Mouse (Mus musculus) forebrain, embryonic 16.5 days (tissue): ENCODE measurements around the gene Gpr108. TPM values are rescaled to one million over a fixed set of nuclear protein-coding genes. Genes with fewer than 3 reads are reported as not detected.

Source experiments
- ATAC-seq: fragments of 200-750 bp; cut with Nextera tagmentation; 2 replicates; pipeline ENCODE4 v1.8.0; 2017; ENCODE audit warnings: mild to moderate bottlenecking, moderate library complexity
- H3K27ac ChIP-seq: fragments of 300-500 bp; sonication (generic); 2 replicates; pipeline ENCODE4 v1.5.1; 2014; ENCODE audit warnings: low read length, control low read depth
- H3K27me3 ChIP-seq: fragments of 300-500 bp; sonication (generic); replicated peaks from 2 replicates; pipeline ENCODE4 v1.6.1; 2014; ENCODE audit warnings: low read length; ENCODE audit not compliant: control insufficient read depth, insufficient read depth
- H3K36me3 ChIP-seq: fragments of 300-500 bp; sonication (generic); 2 replicates; pipeline ENCODE4 v1.6.1; 2014; ENCODE audit not compliant: control insufficient read depth, insufficient read depth
- H3K4me1 ChIP-seq: fragments of 300-500 bp; sonication (generic); replicated peaks from 2 replicates; pipeline ENCODE4 v1.6.1; 2014; ENCODE audit warnings: low read length; ENCODE audit not compliant: control insufficient read depth, insufficient read depth
- H3K4me2 ChIP-seq: fragments of 300-500 bp; sonication (generic); 2 replicates; pipeline ENCODE4 v1.6.1; 2014; ENCODE audit warnings: mild to moderate bottlenecking, low read length, control low read depth
- H3K4me3 ChIP-seq: fragments of 300-500 bp; sonication (generic); replicated peaks from 2 replicates; pipeline ENCODE4 v1.5.1; 2014; ENCODE audit warnings: mild to moderate bottlenecking, low read length, control low read depth
- H3K9ac ChIP-seq: fragments of 300-500 bp; sonication (generic); replicated peaks from 2 replicates; pipeline ENCODE4 v1.6.1; 2014; ENCODE audit warnings: low read depth, low read length, control low read depth
- H3K9me3 ChIP-seq: fragments of 300-500 bp; sonication (generic); 2 replicates; pipeline ENCODE4 v1.6.1; 2016; ENCODE audit warnings: low read length; ENCODE audit not compliant: control insufficient read depth
- WGBS: fragments of 180-500 bp; shearing (Covaris S2); extraction: QIAGEN DNeasy Blood & Tissue Kit; methylation state at CpG from one replicate; pipeline ENCODE4 v1.1.7; 2014; 5-methylcytosine and 5-hydroxymethylcytosine counted together
- polyA plus RNA-seq: library from polyadenylated mRNA; unstranded; fragments of >200 nt; fragmentation: Nextera tagmentation; extraction: Ambion mirVana; gene quantifications from 2 replicates; pipeline ENCODE4 v1.2.1, GENCODE M21; 2015

Gene Gpr108
- polyA plus RNA-seq, 1 experiment from 2014 or later, result 18.2 TPM

- Histone ChIP-seq H3K36me3 (0 out of 2 replicates have a peak, but pooled peaks cover 2% of the 10 kb centered on the region), H3K27ac (no peak overlapping the region), H3K4me3 (peak overlapping the region; percentile 60), H3K27me3 (no peaks in the 10 kb centered on the region), H3K4me1 (peaks cover 27% of the 10 kb centered on the region), H3K9me3 (no peaks in the 10 kb centered on the region), H3K4me2 (peak overlapping the region; percentile 86), H3K9ac (peak overlapping the region; percentile 51)
- no peak for ATAC-seq
- 3% methylated on average over 33 of the region's 33 CpGs for WGBS
Measured at GRCm38 (mm10) chr17:57250461-57251160, 2.4 kb upstream of the Gpr108 start.

GRCm38 (mm10) chr17:57249186-57250181 is 1.2 kb upstream of the Gpr108 start, which contains the start of gene Trip10:
Trip10 (plus strand) TSS chr17:57249455.
- Histone ChIP-seq H3K27ac (peak within 1 kb of the TSS; percentile 72), H3K27me3 (no peaks in the 10 kb centered on the region), H3K9me3 (no peaks in the 10 kb centered on the region), H3K9ac (peak within 1 kb of the TSS; percentile 51), H3K36me3 (no peaks in the 10 kb centered on the region), H3K4me1 (peaks cover 27% of the 10 kb centered on the region), H3K4me3 (peak within 1 kb of the TSS; percentile 60), H3K4me2 (peak within 1 kb of the TSS; percentile 86)
- under 1% methylated on average over 49 of the region's 52 CpGs for WGBS
- no peak for ATAC-seq

- H3K36me3 ChIP-seq, result 0 out of 2 replicates have a peak, but pooled peaks cover 3% of the 10 kb centered on the region
- peaks cover 27% of the 10 kb centered on the region for H3K4me1 ChIP-seq
- no peaks in the 10 kb centered on the region for H3K9me3 ChIP-seq
- H3K4me2 ChIP-seq, result peak overlapping the region; percentile 86
- H3K27me3 ChIP-seq, result no peaks in the 10 kb centered on the region
- H3K27ac ChIP-seq, result peak overlapping the region; percentile 72
- H3K9ac ChIP-seq, result peak overlapping the region; percentile 51
- 4% methylated on average over 13 of the region's 13 CpGs for WGBS
- no peak for ATAC-seq
- H3K4me3 ChIP-seq, result peak overlapping the region; percentile 60
Measured at GRCm38 (mm10) chr17:57248771-57249170, 525 bp upstream of the Gpr108 start.

- WGBS, result under 1% methylated on average over 46 of the region's 46 CpGs
- peak overlapping the region; percentile 88 for H3K9ac ChIP-seq
- peak overlapping the region; percentile 98 for H3K27ac ChIP-seq
Measured at GRCm38 (mm10) chr17:57247393-57248200, 649 bp downstream of the Gpr108 start.

GRCm38 (mm10) chr17:57246663-57247392 is 1.4 kb downstream of the Gpr108 start:
- peak overlapping the region; percentile 70 for H3K4me3 ChIP-seq
- H3K4me2 ChIP-seq, result peak overlapping the region; percentile 78
- peaks cover 27% of the 10 kb centered on the region for H3K4me1 ChIP-seq
- 3% methylated on average over 18 of the region's 18 CpGs for WGBS
- H3K27me3 ChIP-seq, result no peaks in the 10 kb centered on the region
- no peaks in the 10 kb centered on the region for H3K9me3 ChIP-seq
- ATAC-seq, result peak; percentile 0; the same call in 1 of the 2 replicates
- H3K27ac ChIP-seq, result peak overlapping the region; percentile 98
- 0 out of 2 replicates have a peak, but pooled peaks cover 5% of the 10 kb centered on the region for H3K36me3 ChIP-seq
- H3K9ac ChIP-seq, result peak overlapping the region; percentile 88

More at GRCm38 (mm10) chr17:57247393-57248200, 649 bp downstream of the Gpr108 start:
- no peaks in the 10 kb centered on the region for H3K27me3 ChIP-seq
- H3K4me2 ChIP-seq, result peak overlapping the region; percentile 86
- 0 out of 2 replicates have a peak, but pooled peaks cover 5% of the 10 kb centered on the region for H3K36me3 ChIP-seq
- H3K9me3 ChIP-seq, result no peaks in the 10 kb centered on the region
- peaks cover 27% of the 10 kb centered on the region for H3K4me1 ChIP-seq
- H3K4me3 ChIP-seq, result peak overlapping the region; percentile 70
- ATAC-seq, result peak; percentile 94

GRCm38 (mm10) chr17:57245311-57245929 is 2.8 kb downstream of the Gpr108 start:
- peaks cover 24% of the 10 kb centered on the region for H3K4me1 ChIP-seq
- 92% methylated on average over 10 of the region's 10 CpGs for WGBS

GRCm38 (mm10) chr17:57243650-57244370 is 4.4 kb downstream of the Gpr108 start:
- no peak overlapping the region for H3K27ac ChIP-seq
- peaks cover 13% of the 10 kb centered on the region for H3K4me1 ChIP-seq
- no peak overlapping the region for H3K4me3 ChIP-seq
- H3K9me3 ChIP-seq, result no peaks in the 10 kb centered on the region
- peaks cover 8% of the 10 kb centered on the region; the same call in 1 of the 2 replicates for H3K36me3 ChIP-seq
- ATAC-seq, result no peak
- H3K9ac ChIP-seq, result no peak overlapping the region
- no peak overlapping the region for H3K4me2 ChIP-seq
- 81% methylated on average over 10 of the region's 10 CpGs for WGBS
- no peaks in the 10 kb centered on the region for H3K27me3 ChIP-seq

More at GRCm38 (mm10) chr17:57245311-57245929, 2.8 kb downstream of the Gpr108 start:
- Histone ChIP-seq H3K4me3 (no peak overlapping the region), H3K9me3 (no peaks in the 10 kb centered on the region), H3K9ac (no peak overlapping the region), H3K27me3 (no peaks in the 10 kb centered on the region), H3K27ac (no peak overlapping the region), H3K4me2 (no peak overlapping the region), H3K36me3 (peaks cover 8% of the 10 kb centered on the region; the same call in 1 of the 2 replicates)
- ATAC-seq, result no peak
